ENCODE assay signal across 10 mouse cellular contexts in the genomic region with DNA sequence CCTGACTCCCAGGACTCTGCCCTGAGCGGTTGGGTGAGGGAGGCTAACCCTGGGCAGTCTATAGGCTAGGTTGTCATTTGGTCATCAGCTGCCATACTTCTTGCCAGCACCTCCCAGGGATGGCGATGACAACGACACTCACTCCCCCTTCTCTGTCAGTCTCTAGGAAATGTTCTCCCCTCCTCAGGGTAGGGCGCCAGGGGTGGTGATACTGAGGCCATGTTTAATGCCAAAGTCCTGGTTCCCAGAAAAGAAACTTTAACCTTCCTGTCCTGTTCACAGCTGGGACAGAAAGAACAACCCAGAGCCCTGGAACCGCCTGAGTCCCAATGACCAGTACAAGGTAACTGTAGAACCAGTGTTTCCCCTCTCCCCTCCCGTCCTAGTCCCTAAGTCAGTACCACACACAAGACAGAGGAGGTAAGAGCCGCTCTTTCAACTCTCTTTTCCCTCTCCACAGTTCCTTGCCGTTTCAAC. TPM values are rescaled to one million over a fixed set of nuclear protein-coding genes. Genes with fewer than 3 reads are reported as not detected.
A peak's percentile ranks its signal among the peaks of the same experiment; 100 is the strongest.
DNase-seq lines count a peak whose midpoint lies in the region; ATAC-seq and TF ChIP-seq lines count a peak whose summit lies in the region.
"Had no signal": no experiment of that assay in that cellular context is flagged by ENCODE, and none has a peak within 500 bp of the region (broad histone marks: within the 10 kb centered on the region; RNA-seq: fewer than 3 reads in every experiment).

No protein-coding gene starts in this region.

- no peak for DNase-seq in heart, postnatal 36 days
- DNase-seq in testis, postnatal 10 days (ENCODE audit: low spot score), result no peak
- no peak for DNase-seq in cerebellum, adult 2 months
- DNase-seq in adipocyte (ENCODE audit: low spot score), result no peak
- DNase-seq in adrenal gland, postnatal 36 days, result no peak
- DNase-seq: adrenal gland, postnatal 25 days had no signal

- intact Hi-C loops in heart, postnatal 36 days (cut with DNase I), result no loop called here

- H3K4me3 ChIP-seq in heart, embryonic 15.5 days, result peak overlapping the region; percentile 34
- H3K4me3 ChIP-seq in testis, adult 2 months (ENCODE audit: control insufficient read depth, low read depth, low read length), result peak overlapping the region; percentile 82
- peak overlapping the region; percentile 31 for H3K4me3 ChIP-seq in limb, embryonic 15.5 days
- no peak overlapping the region for H3K4me3 ChIP-seq in cerebellum, adult 2 months (replicated peaks; ENCODE audit: insufficient read depth, low read depth, low read length)

- peak overlapping the region; percentile 23; the same call in 1 of the 2 replicates for H3K9ac ChIP-seq in heart, embryonic 15.5 days
- H3K9ac ChIP-seq in limb, embryonic 15.5 days, result no peak overlapping the region

- no peak for TF ChIP-seq POLR2A in testis, adult 2 months (IDR thresholded peaks at IDR 0.05; ENCODE audit: control insufficient read depth, low read depth, low read length)
- no peak for TF ChIP-seq POLR2A in cerebellum, adult 2 months (IDR thresholded peaks at IDR 0.05; ENCODE audit: borderline replicate concordance, insufficient read depth, low read length)

- TF ChIP-seq CTCF in testis, adult 2 months (IDR thresholded peaks at IDR 0.05; ENCODE audit: control insufficient read depth, insufficient read depth, insufficient replicate concordance, low read depth, low read length), result no peak
- TF ChIP-seq CTCF in cerebellum, adult 2 months (IDR thresholded peaks at IDR 0.05; ENCODE audit: borderline replicate concordance, insufficient read depth, low read depth, low read length), result no peak

- H3K9me3 ChIP-seq in heart, embryonic 15.5 days (replicated peaks), result no peaks in the 10 kb centered on the region
- no peaks in the 10 kb centered on the region for H3K9me3 ChIP-seq in limb, embryonic 15.5 days

- peak overlapping the region; percentile 68 for H3K27ac ChIP-seq in heart, embryonic 15.5 days
- peak overlapping the region; percentile 72 for H3K27ac ChIP-seq in testis, adult 2 months (ENCODE audit: control insufficient read depth, insufficient read depth, low read depth, low read length)
- peak overlapping the region; percentile 84 for H3K27ac ChIP-seq in limb, embryonic 15.5 days
- no peak overlapping the region for H3K27ac ChIP-seq in cerebellum, adult 2 months (ENCODE audit: insufficient read depth, low read length)

- ATAC-seq in heart, embryonic 15.5 days (replicated peaks; ENCODE audit: insufficient number of reproducible peaks, insufficient read depth, low FRiP score, low read depth), result no peak
- ATAC-seq in limb, embryonic 15.5 days (ENCODE audit: insufficient number of reproducible peaks, low FRiP score, low TSS enrichment, low read depth), result no peak

- 31% methylated on average over 8 of the region's 8 CpGs for WGBS in heart, embryonic 15.5 days
- 29% methylated on average over 8 of the region's 8 CpGs for WGBS in limb, embryonic 15.5 days
- 58% methylated on average over 8 of the region's 8 CpGs for WGBS in cerebellum, adult 2 months

- peak overlapping the region; percentile 55 for H3K4me2 ChIP-seq in heart, embryonic 15.5 days
- peak overlapping the region; percentile 43 for H3K4me2 ChIP-seq in limb, embryonic 15.5 days

- H3K27me3 ChIP-seq in heart, embryonic 15.5 days, result peaks cover 41% of the 10 kb centered on the region
- H3K27me3 ChIP-seq in testis, adult 2 months (ENCODE audit: control insufficient read depth, insufficient read depth, low read length), result no peaks in the 10 kb centered on the region
- peaks cover 39% of the 10 kb centered on the region for H3K27me3 ChIP-seq in limb, embryonic 15.5 days
- no peaks in the 10 kb centered on the region for H3K27me3 ChIP-seq in cerebellum, adult 2 months (ENCODE audit: control insufficient read depth, insufficient read depth, low read length)

- peaks cover 24% of the 10 kb centered on the region for H3K36me3 ChIP-seq in heart, embryonic 15.5 days
- H3K36me3 ChIP-seq in testis, adult 2 months (ENCODE audit: control insufficient read depth, insufficient read depth, low read length), result no peaks in the 10 kb centered on the region
- peaks cover 36% of the 10 kb centered on the region for H3K36me3 ChIP-seq in limb, embryonic 15.5 days

- peaks cover 66% of the 10 kb centered on the region for H3K4me1 ChIP-seq in heart, embryonic 15.5 days (replicated peaks)
- H3K4me1 ChIP-seq in testis, adult 2 months (ENCODE audit: control insufficient read depth, insufficient read depth, low read length), result peaks cover 59% of the 10 kb centered on the region
- peaks cover 73% of the 10 kb centered on the region for H3K4me1 ChIP-seq in limb, embryonic 15.5 days
- H3K4me1 ChIP-seq in cerebellum, adult 2 months (ENCODE audit: control insufficient read depth, insufficient read depth, low read length), result peaks cover 16% of the 10 kb centered on the region

RNA-seq across cellular contexts. Expression of a gene that starts 1.3 kb away (rescaled TPM):
- polyA plus RNA-seq in heart, embryonic 15.5 days (2015; fragmentation: Nextera tagmentation; extraction: Ambion mirVana), result 49.7 and 53.6 TPM in 2 replicates
- total RNA-seq in heart, postnatal 36 days (2021), result 10 to 100 TPM; 26.0 to 27.6 TPM
- 65.0 and 74.9 TPM in 2 replicates for polyA plus RNA-seq in testis, adult 2 months (2012; rRNA removed)
- 328 and 370 TPM in 2 replicates for polyA plus RNA-seq in limb, embryonic 15.5 days (2015; fragmentation: Nextera tagmentation; extraction: Ambion mirVana)
- polyA plus RNA-seq in cerebellum, adult 2 months (2012; rRNA removed), result 10.4 and 11.5 TPM in 2 replicates
- total RNA-seq in adrenal gland, postnatal 36 days (2021), result 10 to 100 TPM; 29.7 to 45.6 TPM
- total RNA-seq: common myeloid progenitor, adult 5-6 weeks had no signal

RNA-seq across cellular contexts. Expression of a gene that starts 6.2 kb away (rescaled TPM):
- 89.8 and 106 TPM in 2 replicates for polyA plus RNA-seq in heart, embryonic 15.5 days (2015; fragmentation: Nextera tagmentation; extraction: Ambion mirVana)
- total RNA-seq in heart, postnatal 36 days (2021), result 10 to 100 TPM; 43.8 to 44.3 TPM
- polyA plus RNA-seq in testis, adult 2 months (2012; rRNA removed), result 12.7 and 16.7 TPM in 2 replicates
- polyA plus RNA-seq in limb, embryonic 15.5 days (2015; fragmentation: Nextera tagmentation; extraction: Ambion mirVana), result 112 and 122 TPM in 2 replicates
- 68.2 and 69.8 TPM in 2 replicates for polyA plus RNA-seq in cerebellum, adult 2 months (2012; rRNA removed)
- total RNA-seq in adrenal gland, postnatal 36 days (2021), result 10 to 100 TPM; 46.8 to 47.1 TPM

RNA-seq across cellular contexts. Expression of a gene that starts 14.5 kb away (rescaled TPM):
- 0.62 and 1.1 TPM in 2 replicates for polyA plus RNA-seq in heart, embryonic 15.5 days (2015; fragmentation: Nextera tagmentation; extraction: Ambion mirVana)
- under 1 TPM; 0.51 to 0.64 TPM for total RNA-seq in heart, postnatal 36 days (2021)
- polyA plus RNA-seq in testis, adult 2 months (2012; rRNA removed), result 0.97 and 1.0 TPM in 2 replicates
- 17.2 and 38.7 TPM in 2 replicates for polyA plus RNA-seq in limb, embryonic 15.5 days (2015; fragmentation: Nextera tagmentation; extraction: Ambion mirVana)
- polyA plus RNA-seq in cerebellum, adult 2 months (2012; rRNA removed), result 8.3 TPM in 2 replicates
- total RNA-seq in adrenal gland, postnatal 36 days (2021), result 1 to 10 TPM; 2.2 to 3.4 TPM
- total RNA-seq: common myeloid progenitor, adult 5-6 weeks had no signal

RNA-seq across cellular contexts. Expression of a gene that starts 18.3 kb away (rescaled TPM):
- polyA plus RNA-seq in heart, embryonic 15.5 days (2015; fragmentation: Nextera tagmentation; extraction: Ambion mirVana), result 1.2 and 2.9 TPM in 2 replicates
- under 1 TPM; 0.28 to 0.41 TPM for total RNA-seq in heart, postnatal 36 days (2021)
- polyA plus RNA-seq in testis, adult 2 months (2012; rRNA removed), result 0.36 and 0.51 TPM in 2 replicates
- polyA plus RNA-seq in limb, embryonic 15.5 days (2015; fragmentation: Nextera tagmentation; extraction: Ambion mirVana), result 21.7 and 25.1 TPM in 2 replicates
- 30.3 and 33.8 TPM in 2 replicates for polyA plus RNA-seq in cerebellum, adult 2 months (2012; rRNA removed)
- 1 to 10 TPM; 5.0 to 6.3 TPM for total RNA-seq in adrenal gland, postnatal 36 days (2021)
- total RNA-seq: common myeloid progenitor, adult 5-6 weeks had no signal
